Mouse (Mus musculus) olfactory bulb, adult 2 months (tissue): ENCODE measurements around the gene Apbb2. TPM values are rescaled to one million over a fixed set of nuclear protein-coding genes. Genes with fewer than 3 reads are reported as not detected.

Experiments used
- H3K27ac ChIP-seq: fragments of 200-500 bp; 2 replicates; pipeline ENCODE4 v1.5.1; 2012; ENCODE audit warnings: low read depth, low read length; ENCODE audit not compliant: insufficient read depth
- H3K4me1 ChIP-seq: fragments of 200-500 bp; 2 replicates; pipeline ENCODE4 v1.6.1; 2012; ENCODE audit warnings: low read length; ENCODE audit not compliant: control insufficient read depth, insufficient read depth
- H3K4me3 ChIP-seq: fragments of 200-500 bp; 2 replicates; pipeline ENCODE4 v1.5.1; 2012; ENCODE audit warnings: mild to moderate bottlenecking, low read depth, low read length, moderate library complexity; ENCODE audit not compliant: insufficient read depth
- CTCF ChIP-seq: fragments of 200-500 bp; IDR thresholded peaks from 2 replicates; pipeline ENCODE4 v1.5.1; 2012; ENCODE audit warnings: low read depth, mild to moderate bottlenecking, low read length, moderate library complexity; ENCODE audit not compliant: insufficient read depth
- POLR2A ChIP-seq: fragments of 200-500 bp; IDR thresholded peaks from 2 replicates; pipeline ENCODE4 v1.6.1; 2012; ENCODE audit warnings: mild to moderate bottlenecking, low read depth, low read length, moderate library complexity; ENCODE audit not compliant: insufficient read depth
- WGBS: fragments of 180-500 bp; shearing (Covaris S2); methylation state at CpG from one replicate; pipeline ENCODE4 v1.1.7; 2018; 5-methylcytosine and 5-hydroxymethylcytosine counted together
- polyA plus RNA-seq: library from polyadenylated mRNA; stranded (reverse); fragments of >200 nt; gene quantifications from 2 replicates; pipeline ENCODE4 v1.2.4, GENCODE M21; 2012; ENCODE audit warnings: low replicate concordance; ENCODE audit not compliant: missing spikeins, insufficient read depth, insufficient read length

Apbb2 gene
- polyA plus RNA-seq, 1 experiment = not detected

- TF ChIP-seq POLR2A (no peak), CTCF (no peak)
- WGBS = 82% methylated on average over 12 of the region's 12 CpGs
- Histone ChIP-seq H3K4me1 (peaks cover 2% of the 10 kb centered on the region), H3K27ac (no peak overlapping the region), H3K4me3 (no peak overlapping the region)
These were observed 212.7 kb downstream of the Apbb2 start for GRCm38 (mm10) chr5:66405731-66406399.

- TF ChIP-seq CTCF = no peak
- no peak for TF ChIP-seq POLR2A
- Histone ChIP-seq H3K27ac (no peak overlapping the region), H3K4me3 (no peak overlapping the region), H3K4me1 (peaks cover 2% of the 10 kb centered on the region)
- WGBS = 89% methylated on average over 6 of the region's 6 CpGs
These were observed 213.3 kb downstream of the Apbb2 start for GRCm38 (mm10) chr5:66405305-66405704.

- 92% methylated on average over 4 of the region's 4 CpGs for WGBS
- Histone ChIP-seq H3K4me3 (no peak overlapping the region), H3K27ac (no peak overlapping the region), H3K4me1 (no peaks in the 10 kb centered on the region)
- TF ChIP-seq POLR2A = no peak
- no peak for TF ChIP-seq CTCF
These were observed 218.0 kb downstream of the Apbb2 start for GRCm38 (mm10) chr5:66400563-66400962.

GRCm38 (mm10) chr5:66399264-66399620 lies 219.3 kb downstream of the Apbb2 start:
- 54% methylated on average over 2 of the region's 2 CpGs for WGBS
- no peak overlapping the region for H3K27ac ChIP-seq
- TF ChIP-seq POLR2A (no peak), CTCF (no peak)
- no peak overlapping the region for H3K4me3 ChIP-seq
- no peaks in the 10 kb centered on the region for H3K4me1 ChIP-seq

- Histone ChIP-seq H3K27ac (no peak overlapping the region), H3K4me3 (no peak overlapping the region), H3K4me1 (no peaks in the 10 kb centered on the region)
- TF ChIP-seq CTCF = no peak
- TF ChIP-seq POLR2A = no peak
- WGBS = 95% methylated on average over 5 of the region's 5 CpGs
These were observed 219.9 kb downstream of the Apbb2 start for GRCm38 (mm10) chr5:66398530-66399263.

GRCm38 (mm10) chr5:66393767-66394446 lies 224.7 kb downstream of the Apbb2 start:
- H3K27ac ChIP-seq = no peak overlapping the region
- WGBS = 95% methylated on average over 10 of the region's 10 CpGs
- H3K4me3 ChIP-seq = no peak overlapping the region
- TF ChIP-seq CTCF = no peak
- no peak for TF ChIP-seq POLR2A
- no peaks in the 10 kb centered on the region for H3K4me1 ChIP-seq

- 62% methylated on average over 18 of the region's 18 CpGs for WGBS
- Histone ChIP-seq H3K4me1 (no peaks in the 10 kb centered on the region), H3K4me3 (no peak overlapping the region), H3K27ac (no peak overlapping the region)
- TF ChIP-seq CTCF = no peak
- TF ChIP-seq POLR2A = no peak
These were observed 225.6 kb downstream of the Apbb2 start for GRCm38 (mm10) chr5:66392861-66393529.

- no peak overlapping the region for H3K27ac ChIP-seq
- no peak overlapping the region for H3K4me3 ChIP-seq
- 76% methylated on average over 11 of the region's 11 CpGs for WGBS
- TF ChIP-seq CTCF (no peak), POLR2A (no peak)
- no peaks in the 10 kb centered on the region for H3K4me1 ChIP-seq
These were observed 226.8 kb downstream of the Apbb2 start for GRCm38 (mm10) chr5:66391771-66392170.

- H3K4me1 ChIP-seq = no peaks in the 10 kb centered on the region
- TF ChIP-seq POLR2A (no peak), CTCF (no peak)
- no peak overlapping the region for H3K4me3 ChIP-seq
- WGBS = 50% methylated on average over 5 of the region's 5 CpGs
- H3K27ac ChIP-seq = no peak overlapping the region
These were observed 227.3 kb downstream of the Apbb2 start for GRCm38 (mm10) chr5:66391299-66391698.

GRCm38 (mm10) chr5:66390567-66390966 lies 228.0 kb downstream of the Apbb2 start:
- Histone ChIP-seq H3K27ac (no peak overlapping the region), H3K4me1 (no peaks in the 10 kb centered on the region), H3K4me3 (no peak overlapping the region)
- WGBS = 92% methylated on average over 6 of the region's 6 CpGs
- TF ChIP-seq POLR2A (no peak), CTCF (no peak)
